Mouse (Mus musculus) heart, adult 9 months (tissue): ENCODE results near the gene Sbpl.

Source experiments
- DNase-seq, 2 experiments: peaks; one replicate each; pipeline ENCODE4 v3.0.0; 2022; ENCODE audit warnings: low spot score in 2 of 2

Sbpl gene

GRCm38 (mm10) chr17:23955174-23955573 lies at the start of gene Sbpl:
Gene Sbpl, minus strand, starts transcription at chr17:23955274.
- DNase-seq = no peak

DNA sequence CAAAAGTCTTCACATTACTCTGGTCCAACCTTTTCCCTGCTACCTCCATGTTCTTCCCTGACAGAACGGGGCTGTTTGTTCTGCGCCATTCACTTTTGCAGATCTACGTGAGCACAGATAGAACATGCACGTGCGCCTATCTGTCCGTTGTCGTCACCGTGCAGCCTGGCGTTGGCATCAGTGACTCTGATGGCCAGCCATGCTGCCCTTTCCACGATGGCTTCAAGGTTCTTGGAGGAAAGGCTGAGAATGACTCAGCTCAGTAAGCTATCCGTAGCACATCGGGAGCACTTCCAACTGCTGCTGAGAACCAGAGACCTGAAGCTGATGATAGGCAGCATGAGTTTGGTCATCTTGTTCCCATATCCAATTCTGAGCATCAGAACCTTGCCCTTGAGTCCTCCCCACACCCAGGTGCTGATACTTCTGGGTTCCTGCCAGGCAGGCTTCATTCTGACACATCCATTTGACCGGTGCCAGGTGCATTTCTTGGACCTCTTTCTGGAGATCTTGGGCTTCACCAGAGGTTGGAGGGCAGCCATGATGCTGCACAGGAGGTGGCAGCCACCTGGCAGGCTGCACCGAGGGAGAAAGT lies 49.1 kb upstream of the Sbpl start:
- no peak for DNase-seq

GRCm38 (mm10) chr17:24000404-24000803 lies 45.3 kb upstream of the Sbpl start:
- DNase-seq = peak; percentile 75 to 79

DNA sequence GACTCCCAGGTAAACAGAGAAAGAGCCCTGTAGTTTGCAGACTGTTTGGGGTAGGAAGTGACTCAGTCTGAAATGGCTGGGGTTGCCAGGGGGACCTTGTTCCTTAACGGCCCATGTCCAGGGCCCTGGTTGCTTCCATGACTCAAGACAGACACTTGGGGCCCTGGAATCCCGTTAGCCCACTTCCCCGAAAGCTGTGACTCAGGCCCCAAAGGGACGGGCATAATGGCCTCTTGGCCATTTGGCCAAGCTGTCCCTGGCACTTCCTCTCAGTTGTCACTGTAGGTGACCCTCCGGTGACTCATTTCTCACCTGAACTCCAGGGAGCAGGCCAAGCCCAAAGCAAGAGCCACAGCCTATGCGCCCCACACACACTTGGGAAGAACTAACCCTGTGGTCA lies 43.3 kb upstream of the Sbpl start:
- DNase-seq = no peak

- DNase-seq = no peak
Measured at GRCm38 (mm10) chr17:23997901-23998300, 42.8 kb upstream of the Sbpl start, which contains the start of gene Prss22. Gene Prss22, minus strand, starts transcription at chr17:23998100.

DNA sequence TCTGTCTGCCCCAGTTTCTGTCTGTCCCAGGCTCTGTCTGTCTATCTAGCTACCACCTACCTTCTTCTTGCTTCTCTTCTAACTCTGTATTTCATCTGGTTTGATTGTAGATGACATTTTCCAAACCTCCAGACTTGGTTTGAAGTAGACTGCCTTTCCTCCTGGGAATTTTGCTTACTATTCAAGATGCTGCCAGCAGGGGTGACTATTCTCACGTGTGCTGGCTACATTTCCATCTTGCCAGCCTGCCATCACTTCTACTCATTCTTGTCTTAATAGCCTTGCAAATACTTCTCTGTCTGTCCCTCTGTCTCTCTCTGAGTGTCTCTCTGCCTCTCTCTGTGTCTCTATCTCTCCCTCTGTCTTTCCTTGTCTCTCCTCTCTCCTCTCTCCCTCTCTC lies 40.3 kb upstream of the Sbpl start:
- DNase-seq = no peak

- DNase-seq = no peak
Measured at GRCm38 (mm10) chr17:23994667-23995066, 39.6 kb upstream of the Sbpl start.

GRCm38 (mm10) chr17:23993559-23994428 lies 38.7 kb upstream of the Sbpl start:
- peak; percentile 59 to 79 for DNase-seq

- no peak for DNase-seq
Measured at GRCm38 (mm10) chr17:23992789-23993553, 37.9 kb upstream of the Sbpl start.

DNA sequence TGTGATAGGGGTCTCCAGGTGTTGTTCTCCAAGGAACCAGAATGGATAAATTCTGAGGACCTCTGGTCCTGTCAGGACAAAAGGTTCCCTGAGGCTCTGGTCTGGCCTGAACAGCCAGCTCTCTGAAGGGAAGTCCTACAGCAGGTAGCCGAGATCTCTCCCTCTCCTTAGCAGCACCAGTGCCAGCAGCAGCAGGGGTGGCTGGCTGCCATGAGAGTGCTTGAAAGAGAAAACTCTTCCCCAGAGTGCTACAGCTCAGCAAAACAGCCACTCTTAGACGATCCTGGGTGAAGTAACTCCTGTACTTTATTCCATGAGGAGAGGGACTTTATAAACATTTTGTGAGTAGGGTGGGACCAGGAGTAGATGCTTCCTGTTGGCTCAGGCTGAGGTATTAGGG lies 34.7 kb upstream of the Sbpl start:
- no peak for DNase-seq

DNA sequence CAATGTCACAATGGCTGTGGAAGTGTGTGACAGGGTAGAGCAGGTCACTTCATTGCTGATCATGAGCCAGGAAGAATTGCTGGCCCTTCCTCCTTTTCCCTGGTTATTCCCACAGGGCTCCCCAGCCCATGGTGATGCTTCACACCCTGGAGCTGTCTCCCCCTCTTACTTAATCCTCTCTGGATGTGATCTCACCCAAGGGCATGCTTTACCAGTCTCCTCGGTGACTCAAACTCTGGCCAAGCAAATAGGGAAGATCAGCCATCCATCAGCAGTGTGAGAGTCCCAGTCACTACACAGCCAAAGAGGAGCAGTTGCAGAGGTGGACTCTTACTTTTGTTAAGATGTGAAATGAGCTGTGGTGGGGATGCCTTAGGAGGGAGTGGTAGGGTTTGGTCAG lies 29.9 kb upstream of the Sbpl start:
- no peak for DNase-seq

DNA sequence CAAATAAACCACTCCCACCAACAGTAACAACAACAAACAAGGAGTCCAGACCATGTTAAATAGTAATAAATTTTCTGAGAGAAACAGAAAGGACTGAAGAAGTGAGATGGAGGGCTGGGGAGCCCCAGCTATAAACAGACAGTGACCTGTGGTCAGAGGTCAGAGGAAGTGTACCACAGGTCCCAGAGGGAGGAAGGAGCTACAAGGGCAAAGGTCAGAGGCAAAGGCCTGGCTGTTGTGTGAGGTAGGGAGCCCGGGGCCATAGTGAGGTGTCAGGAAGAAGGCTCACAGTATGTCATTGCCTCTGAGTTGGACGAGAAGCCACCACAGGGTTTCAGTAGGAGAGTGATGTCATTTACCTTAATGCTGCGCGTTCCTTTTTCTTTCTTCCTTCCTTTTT lies 27.8 kb upstream of the Sbpl start:
- no peak for DNase-seq

- DNase-seq = no peak
Measured at GRCm38 (mm10) chr17:23980297-23980909, 25.3 kb upstream of the Sbpl start, which contains the start of gene Prss30. Gene Prss30, minus strand, starts transcription at chr17:23980566.

DNA sequence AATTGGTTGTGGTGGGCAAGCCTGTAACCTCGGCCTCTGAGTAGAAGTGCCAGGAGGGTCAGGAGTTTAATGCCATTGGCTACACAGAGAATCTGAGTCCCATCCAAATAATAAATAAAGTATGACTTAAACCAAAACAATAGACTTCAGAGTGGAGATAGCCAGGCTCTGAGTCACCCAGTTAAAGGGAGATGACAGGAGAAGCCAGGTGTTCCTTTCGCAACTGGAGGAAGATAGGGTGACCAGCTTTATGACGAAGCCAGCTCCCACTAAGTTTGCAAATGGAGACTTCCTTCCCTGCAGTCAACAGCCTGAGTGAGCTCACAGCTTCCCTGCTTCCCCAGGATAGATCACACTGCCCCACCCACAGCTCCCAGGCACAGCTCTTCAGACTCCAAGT lies 24.4 kb upstream of the Sbpl start:
- no peak for DNase-seq

GRCm38 (mm10) chr17:23976665-23977064 lies 21.6 kb upstream of the Sbpl start:
- DNase-seq = no peak

GRCm38 (mm10) chr17:23971315-23971714 lies 16.2 kb upstream of the Sbpl start:
- DNase-seq = no peak

- DNase-seq = peak in 1 of 2 experiments; percentile 60
Measured at GRCm38 (mm10) chr17:23969231-23969630, 14.2 kb upstream of the Sbpl start.

- no peak for DNase-seq
Measured at GRCm38 (mm10) chr17:23968780-23969179, 13.7 kb upstream of the Sbpl start.

GRCm38 (mm10) chr17:23966658-23967401 lies 11.8 kb upstream of the Sbpl start:
- peak; percentile 8 to 38 for DNase-seq

- no peak for DNase-seq
Measured at GRCm38 (mm10) chr17:23965805-23966425, 10.8 kb upstream of the Sbpl start.
